Mouse (Mus musculus): ENCODE results near the gene Wdfy4. TPM values are rescaled to one million over a fixed set of nuclear protein-coding genes. Genes with fewer than 3 reads are reported as not detected.

The Wdfy4 gene
- total and polyA plus RNA-seq, 2 experiments from 2014 or later: 0.11 to 0.89 TPM

GRCm38 (mm10) chr14:33000112-33000979, 185.0 kb downstream of the Wdfy4 start:
- Histone ChIP-seq H3K4me1 (ENCODE audit: insufficient read depth, low read length) (peaks cover 5% of the 10 kb centered on the region), H3K27me3 (ENCODE audit: insufficient read depth, low read length) (no peaks in the 10 kb centered on the region), H3K27ac (no peak overlapping the region), H3K4me2 (ENCODE audit: low read depth, low read length) (no peak overlapping the region), H3K4me3 (ENCODE audit: low read length) (no peak overlapping the region), H3K9ac (replicated peaks; ENCODE audit: low read length) (no peak overlapping the region), H3K9me3 (ENCODE audit: low read length) (no peaks in the 10 kb centered on the region), H3K36me3 (ENCODE audit: insufficient read depth, low read length) (no peaks in the 10 kb centered on the region)
- peak; percentile 46 for DNase-seq (ENCODE audit: low spot score)
- peak; percentile 28 for TF ChIP-seq CTCF (IDR thresholded peaks at IDR 0.05; ENCODE audit: low read depth)
- peak; percentile 58 for ATAC-seq
- 22% methylated on average over 8 of the region's 8 CpGs for WGBS

DNA sequence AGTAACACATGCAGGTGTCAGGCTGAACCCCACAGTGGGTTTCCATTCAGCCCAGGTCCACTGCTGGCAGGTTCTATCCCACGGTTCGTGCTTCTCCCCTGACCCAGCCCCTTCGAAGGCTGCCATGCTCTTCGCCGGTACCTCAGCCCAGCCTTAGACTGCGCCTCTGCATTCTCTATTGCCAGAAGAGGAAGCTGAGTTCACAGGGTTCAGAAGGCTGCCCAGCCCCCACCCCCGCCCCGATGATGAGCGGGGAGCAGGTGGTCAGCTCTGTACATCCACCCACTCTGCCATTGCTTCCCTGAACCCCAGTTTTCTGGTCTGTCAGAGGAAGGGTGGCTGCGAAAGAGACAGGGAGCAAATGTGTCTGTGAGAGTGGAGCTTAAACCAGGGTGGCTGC, 185.8 kb downstream of the Wdfy4 start:
- H3K36me3 ChIP-seq (ENCODE audit: insufficient read depth, low read length): no peaks in the 10 kb centered on the region
- peaks cover 13% of the 10 kb centered on the region for H3K4me1 ChIP-seq (ENCODE audit: insufficient read depth, low read length)
- no peak for DNase-seq (ENCODE audit: low spot score)
- H3K9me3 ChIP-seq (ENCODE audit: low read length): no peaks in the 10 kb centered on the region
- peak overlapping the region; percentile 26; the same call in 1 of the 2 replicates for H3K27ac ChIP-seq
- TF ChIP-seq CTCF (IDR thresholded peaks at IDR 0.05; ENCODE audit: low read depth): no peak
- ATAC-seq: peak; percentile 38; the same call in 1 of the 2 replicates
- no peak overlapping the region for H3K4me3 ChIP-seq (ENCODE audit: low read length)
- H3K9ac ChIP-seq (replicated peaks; ENCODE audit: low read length): no peak overlapping the region
- WGBS: 26% methylated on average over 10 of the region's 10 CpGs
- no peaks in the 10 kb centered on the region for H3K27me3 ChIP-seq (ENCODE audit: insufficient read depth, low read length)
- no peak overlapping the region for H3K4me2 ChIP-seq (ENCODE audit: low read depth, low read length)

DNA sequence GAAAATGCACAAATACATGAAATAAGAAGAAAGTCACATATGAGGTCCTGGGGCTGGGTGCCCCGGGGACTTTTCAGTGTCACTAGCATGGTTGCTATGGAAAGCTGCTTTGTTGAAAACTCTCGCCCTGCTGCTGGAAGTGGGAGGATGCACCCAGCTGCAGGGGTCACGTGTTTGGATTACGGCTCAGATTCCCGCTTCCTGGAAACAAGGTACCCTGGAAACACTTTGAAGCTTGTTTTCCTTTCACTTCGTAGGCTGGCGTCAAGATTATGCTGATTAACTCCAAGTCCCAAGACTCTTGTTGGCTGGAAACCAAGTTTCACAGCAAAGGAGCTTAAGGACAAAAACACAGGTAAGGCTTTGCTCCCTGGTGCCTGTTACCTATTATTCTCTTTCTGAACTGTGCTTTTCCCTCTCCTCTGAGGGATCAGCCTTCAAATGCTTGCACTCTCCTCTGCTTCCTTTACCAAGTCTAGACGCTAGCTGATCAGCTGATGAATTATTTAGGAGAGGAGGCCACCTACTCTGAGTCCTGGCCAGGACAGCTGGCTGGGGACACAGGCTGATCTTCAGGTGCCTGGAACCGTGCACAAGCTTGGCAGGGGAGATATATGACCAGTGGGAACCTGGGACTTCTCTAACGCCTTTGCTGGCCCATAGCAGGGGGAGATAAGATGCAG, 190.2 kb downstream of the Wdfy4 start:
- TF ChIP-seq CTCF (IDR thresholded peaks at IDR 0.05; ENCODE audit: low read depth): no peak
- H3K9me3 ChIP-seq (ENCODE audit: low read length): no peaks in the 10 kb centered on the region
- no peak overlapping the region; the same call in 1 of the 2 replicates for H3K27ac ChIP-seq
- H3K9ac ChIP-seq (replicated peaks; ENCODE audit: low read length): no peak overlapping the region
- H3K36me3 ChIP-seq (ENCODE audit: insufficient read depth, low read length): no peaks in the 10 kb centered on the region
- no peak overlapping the region for H3K4me3 ChIP-seq (ENCODE audit: low read length)
- peak overlapping the region; percentile 47 for H3K4me2 ChIP-seq (ENCODE audit: low read depth, low read length)
- 4% methylated on average over 10 of the region's 10 CpGs for WGBS
- no peaks in the 10 kb centered on the region for H3K27me3 ChIP-seq (ENCODE audit: insufficient read depth, low read length)
- DNase-seq (ENCODE audit: low spot score) (peak; percentile 49), ATAC-seq (peak; percentile 71; the same call in 1 of the 2 replicates)
- H3K4me1 ChIP-seq (ENCODE audit: insufficient read depth, low read length): peaks cover 14% of the 10 kb centered on the region

- DNase-seq (ENCODE audit: low spot score) (no peak), ATAC-seq (no peak)
- Histone ChIP-seq H3K36me3 (ENCODE audit: insufficient read depth, low read length) (no peaks in the 10 kb centered on the region), H3K4me3 (ENCODE audit: low read length) (no peak within 1 kb of the TSS), H3K27ac (no peak within 1 kb of the TSS), H3K9me3 (ENCODE audit: low read length) (no peaks in the 10 kb centered on the region), H3K9ac (replicated peaks; ENCODE audit: low read length) (no peak within 1 kb of the TSS), H3K4me1 (ENCODE audit: insufficient read depth, low read length) (peaks cover 10% of the 10 kb centered on the region), H3K4me2 (ENCODE audit: low read depth, low read length) (no peak within 1 kb of the TSS), H3K27me3 (ENCODE audit: insufficient read depth, low read length) (no peaks in the 10 kb centered on the region)
- TF ChIP-seq CTCF (IDR thresholded peaks at IDR 0.05; ENCODE audit: low read depth): no peak
- 98% methylated on average over 2 of the region's 2 CpGs for WGBS
Observed at GRCm38 (mm10) chr14:32991082-32991481, 194.2 kb downstream of the Wdfy4 start, which contains the start of gene Lrrc18. Lrrc18 (plus strand) TSS chr14:32991382.

DNA sequence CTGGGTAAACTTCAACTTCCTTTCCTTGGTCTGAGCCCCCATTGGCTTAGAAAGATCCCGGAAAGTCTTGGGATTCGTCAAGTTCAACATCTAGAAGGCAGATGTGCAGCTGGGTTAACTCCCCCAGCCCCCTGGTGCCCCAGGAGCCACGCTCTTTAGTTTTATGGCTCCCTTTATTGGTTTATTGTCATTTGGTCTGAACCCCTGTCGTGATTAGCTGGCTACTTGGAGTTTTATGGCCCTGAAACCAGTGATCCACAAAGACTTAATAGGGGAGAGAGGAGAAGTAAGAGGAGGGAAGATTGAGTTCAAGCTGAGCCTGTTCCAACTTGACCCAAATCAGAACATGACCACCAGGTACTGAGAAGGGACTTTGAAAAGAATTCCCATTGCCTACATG, 198.6 kb downstream of the Wdfy4 start:
- no peak overlapping the region for H3K9ac ChIP-seq (replicated peaks; ENCODE audit: low read length)
- ATAC-seq (no peak), DNase-seq (ENCODE audit: low spot score) (no peak)
- no peak overlapping the region for H3K27ac ChIP-seq
- TF ChIP-seq CTCF (IDR thresholded peaks at IDR 0.05; ENCODE audit: low read depth): no peak
- H3K4me3 ChIP-seq (ENCODE audit: low read length): no peak overlapping the region
- no peaks in the 10 kb centered on the region for H3K36me3 ChIP-seq (ENCODE audit: insufficient read depth, low read length)
- no peaks in the 10 kb centered on the region for H3K9me3 ChIP-seq (ENCODE audit: low read length)
- no peaks in the 10 kb centered on the region for H3K27me3 ChIP-seq (ENCODE audit: insufficient read depth, low read length)
- H3K4me2 ChIP-seq (ENCODE audit: low read depth, low read length): no peak overlapping the region
- WGBS: 66% methylated on average over 4 of the region's 4 CpGs
- no peaks in the 10 kb centered on the region for H3K4me1 ChIP-seq (ENCODE audit: insufficient read depth, low read length)

DNA sequence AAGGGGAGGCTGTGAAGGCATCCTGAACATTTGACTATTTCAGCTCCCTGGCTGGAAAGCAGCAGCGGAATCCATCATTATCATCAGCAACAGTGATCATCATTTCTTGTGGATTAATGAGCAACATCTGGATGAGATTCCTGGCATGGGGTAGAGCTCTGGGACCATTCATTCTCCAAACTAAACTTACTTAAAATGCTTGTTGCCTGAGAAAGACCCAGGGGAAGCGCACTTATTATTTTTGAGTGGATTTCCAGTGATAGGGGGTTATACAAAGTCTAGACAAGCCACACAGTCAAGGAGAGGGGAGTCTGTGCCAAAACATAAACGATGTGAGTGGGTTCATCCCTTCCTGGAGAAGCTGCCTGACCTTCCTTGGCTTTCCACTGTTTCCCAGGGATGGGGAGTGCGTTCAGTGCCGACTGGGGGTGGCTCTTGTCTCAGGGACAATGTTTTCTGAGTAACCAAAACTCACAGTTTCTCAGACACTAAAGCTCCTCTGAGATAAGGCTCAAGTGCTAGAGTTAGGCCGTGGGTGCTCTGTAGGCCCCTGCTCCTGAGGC, 201.1 kb downstream of the Wdfy4 start:
- Histone ChIP-seq H3K36me3 (ENCODE audit: insufficient read depth, low read length) (no peaks in the 10 kb centered on the region), H3K9ac (replicated peaks; ENCODE audit: low read length) (no peak overlapping the region), H3K27ac (no peak overlapping the region), H3K4me2 (ENCODE audit: low read depth, low read length) (no peak overlapping the region), H3K27me3 (ENCODE audit: insufficient read depth, low read length) (no peaks in the 10 kb centered on the region), H3K9me3 (ENCODE audit: low read length) (no peaks in the 10 kb centered on the region), H3K4me3 (ENCODE audit: low read length) (no peak overlapping the region), H3K4me1 (ENCODE audit: insufficient read depth, low read length) (no peaks in the 10 kb centered on the region)
- DNase-seq (ENCODE audit: low spot score): no peak
- TF ChIP-seq CTCF (IDR thresholded peaks at IDR 0.05; ENCODE audit: low read depth): no peak
- 73% methylated on average over 6 of the region's 6 CpGs for WGBS
- ATAC-seq: no peak
